Mouse (Mus musculus): ENCODE measurements at regions not wholly inside any gene's neighbourhood (a gene's known extent, or its start where the extent isn't known, plus 50 kb on each side); places are given as distances from the start of the nearest gene placed in this dataset.

DNA sequence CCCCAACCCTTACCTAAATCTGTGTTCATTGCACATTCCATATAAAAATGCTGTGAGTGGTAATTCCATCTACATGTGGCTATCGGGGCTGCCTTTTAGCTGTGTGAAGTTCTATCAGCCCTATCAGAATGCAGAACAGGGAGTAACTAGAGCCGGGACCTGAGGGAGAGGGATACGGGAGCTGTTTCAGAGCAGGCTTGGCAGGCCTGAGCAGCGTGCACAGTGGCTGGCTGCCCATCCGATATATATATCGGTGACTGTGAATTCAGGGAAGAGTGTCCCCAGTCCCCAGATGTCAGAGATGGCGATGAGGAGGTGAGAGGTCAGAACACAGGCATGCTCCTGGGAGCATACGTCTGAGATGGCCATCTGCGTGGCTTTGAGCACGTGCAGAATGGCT, 79.0 kb downstream of the Arl4c start:
- no peak for DNase-seq

DNA sequence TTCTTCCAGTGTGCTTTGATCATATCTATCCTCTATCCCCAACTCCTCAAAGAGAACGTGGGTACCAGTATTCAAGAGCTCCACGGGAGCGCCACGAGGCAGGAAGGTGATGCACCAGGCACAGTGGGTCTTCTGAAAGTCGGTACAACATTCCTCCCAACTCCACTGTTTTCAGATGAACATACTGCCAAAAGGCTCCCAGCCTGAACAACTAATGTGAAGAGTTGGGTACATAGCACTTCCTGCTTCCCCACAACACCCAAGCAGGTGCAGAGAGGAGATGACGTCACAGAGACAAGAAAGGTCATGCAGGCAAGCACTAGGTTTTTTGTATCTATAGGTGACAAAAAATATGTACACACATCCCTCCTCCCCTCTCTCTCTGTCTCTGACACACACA, 79.7 kb downstream of the Arl4c start:
- no peak for DNase-seq

DNA sequence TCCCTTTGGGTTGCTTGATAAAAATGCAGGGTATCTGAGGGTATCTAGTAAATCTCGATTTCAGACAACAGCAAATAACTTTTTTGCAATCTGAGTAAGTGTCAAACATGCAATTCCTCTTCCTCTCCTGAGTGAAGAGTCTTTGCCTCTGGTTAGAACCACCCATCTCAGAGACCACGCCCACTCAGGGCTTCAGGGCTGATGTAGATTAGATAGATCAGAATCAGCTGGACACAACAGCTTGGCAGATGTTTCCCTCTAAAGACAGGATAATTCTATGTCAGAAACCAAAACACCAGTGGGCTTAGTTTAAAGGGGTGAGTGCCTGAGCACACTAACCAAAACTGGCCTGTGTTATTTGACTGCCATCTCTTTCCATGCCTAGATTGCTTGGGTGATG, 80.8 kb downstream of the Arl4c start:
- no peak for DNase-seq

DNA sequence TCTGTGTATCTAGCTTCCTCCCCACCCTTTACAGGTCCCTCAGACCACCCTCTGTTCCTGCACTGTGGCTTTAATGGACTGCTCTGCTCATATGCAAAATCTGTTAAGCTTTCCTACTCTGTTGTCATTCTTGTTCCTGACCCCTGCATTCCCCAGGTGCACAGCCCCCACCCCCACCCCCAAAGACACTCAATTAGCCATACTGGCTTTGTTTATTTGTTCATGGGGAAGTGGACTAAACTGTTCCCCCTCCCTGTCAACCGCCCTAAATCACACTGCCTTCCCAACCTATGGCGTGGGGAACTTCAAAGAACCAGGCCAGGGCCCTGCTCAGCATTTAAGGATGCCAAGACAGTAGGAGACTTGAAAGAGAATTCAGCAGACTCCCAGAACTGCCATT, 89.0 kb downstream of the Arl4c start:
- DNase-seq, result no peak

GRCm38 (mm10) chr1:88611241-88611640, 90.8 kb downstream of the Arl4c start:
- no peak for DNase-seq

DNA sequence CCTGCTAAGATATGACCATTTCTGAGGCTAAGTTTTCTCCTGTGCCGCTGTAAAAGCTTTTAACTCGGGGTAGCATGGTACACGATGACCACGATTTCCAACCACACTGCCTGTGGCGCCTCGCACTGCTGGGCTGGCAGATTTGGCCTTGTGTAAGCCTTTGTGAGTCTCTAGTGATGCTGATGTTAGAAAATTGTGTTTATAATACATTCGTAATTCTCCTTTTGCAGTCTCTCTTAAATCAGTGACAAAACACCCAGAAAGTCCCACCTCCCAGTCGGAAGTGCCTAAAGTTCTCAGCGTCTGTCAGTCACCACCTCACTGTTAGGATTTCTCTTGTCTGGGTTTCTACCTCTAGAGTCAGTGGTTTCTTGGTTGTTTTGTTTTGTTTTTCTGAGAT, 91.2 kb downstream of the Arl4c start:
- no peak for DNase-seq

- no peak for DNase-seq
Observed at GRCm38 (mm10) chr1:88608826-88609225, 93.2 kb downstream of the Arl4c start.

- no peak for DNase-seq
Observed at GRCm38 (mm10) chr1:88608236-88608635, 93.8 kb downstream of the Arl4c start.

- no peak for DNase-seq
Observed at GRCm38 (mm10) chr1:88605616-88606190, 95.8 kb upstream of the Glrp1 start.

GRCm38 (mm10) chr1:88602241-88602640, 92.4 kb upstream of the Glrp1 start:
- DNase-seq, result no peak

DNA sequence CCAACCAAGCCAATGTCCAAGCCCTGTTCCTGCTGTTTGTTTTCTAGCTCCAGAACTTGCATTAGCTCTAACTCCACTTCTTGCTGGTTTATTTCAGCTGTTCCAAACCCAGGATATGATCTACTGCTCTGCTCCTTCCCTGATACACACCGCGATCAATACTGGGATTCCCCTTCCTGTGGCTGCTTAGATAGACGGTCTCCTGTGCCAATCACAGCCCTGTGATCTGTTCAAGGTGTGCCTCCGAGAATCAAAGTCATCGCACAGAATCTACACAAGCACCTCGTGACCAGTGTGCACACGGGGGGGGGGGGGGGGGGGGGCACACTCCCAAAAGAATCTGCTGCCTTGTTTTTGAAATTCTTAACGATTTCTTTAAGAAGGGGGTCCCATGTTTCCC, 91.9 kb upstream of the Glrp1 start:
- no peak for DNase-seq

- DNase-seq, result no peak
Observed at GRCm38 (mm10) chr1:88600145-88600544, 90.3 kb upstream of the Glrp1 start.

- DNase-seq, result no peak
Observed at GRCm38 (mm10) chr1:88594484-88595254, 84.8 kb upstream of the Glrp1 start.

DNA sequence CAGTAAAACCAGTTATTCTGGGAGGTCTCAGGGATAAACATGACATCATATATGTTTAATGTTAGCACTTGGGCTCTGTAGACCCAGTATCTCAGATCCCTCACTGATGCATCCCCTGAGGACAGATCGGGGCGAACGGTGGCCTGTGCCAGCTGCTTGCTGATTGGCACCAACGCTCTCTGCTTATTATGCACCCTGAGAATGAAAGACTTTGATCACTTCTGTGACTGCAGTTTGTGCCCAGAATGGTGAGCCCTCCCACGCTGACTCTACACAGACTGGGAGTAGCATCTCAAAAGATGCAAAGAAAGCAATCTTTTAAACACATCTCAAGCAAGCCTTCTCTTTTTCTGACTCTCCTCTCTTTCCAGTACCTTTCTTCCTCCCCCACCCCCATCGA, 82.2 kb upstream of the Glrp1 start:
- no peak for DNase-seq

DNA sequence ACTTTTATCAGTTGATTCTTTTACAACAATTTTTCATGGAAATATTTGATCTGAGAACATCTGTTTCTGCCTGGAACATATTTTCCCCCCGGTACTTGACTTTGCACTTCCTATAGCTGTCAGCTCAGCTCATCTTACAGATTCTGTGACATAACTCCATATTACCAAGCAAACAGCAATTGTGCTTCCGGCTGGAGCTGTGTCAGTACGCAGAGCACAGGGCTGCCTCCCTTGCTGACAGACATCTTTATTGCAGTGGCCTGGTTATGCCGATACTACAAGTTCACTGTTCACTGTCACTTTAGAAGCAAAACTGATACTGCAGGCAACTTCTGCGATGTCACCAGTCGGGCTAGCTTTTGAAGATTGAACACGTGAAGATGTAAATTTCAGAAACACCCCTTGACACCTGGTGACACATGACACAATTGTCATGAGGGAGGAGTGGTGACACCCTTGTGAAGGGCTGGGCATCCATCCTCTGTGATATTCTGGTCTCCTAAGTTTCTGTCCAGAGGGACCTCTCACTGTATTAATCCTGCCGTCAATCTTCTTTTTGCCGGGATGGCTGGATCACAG, 81.0 kb upstream of the Glrp1 start:
- no peak for DNase-seq

DNA sequence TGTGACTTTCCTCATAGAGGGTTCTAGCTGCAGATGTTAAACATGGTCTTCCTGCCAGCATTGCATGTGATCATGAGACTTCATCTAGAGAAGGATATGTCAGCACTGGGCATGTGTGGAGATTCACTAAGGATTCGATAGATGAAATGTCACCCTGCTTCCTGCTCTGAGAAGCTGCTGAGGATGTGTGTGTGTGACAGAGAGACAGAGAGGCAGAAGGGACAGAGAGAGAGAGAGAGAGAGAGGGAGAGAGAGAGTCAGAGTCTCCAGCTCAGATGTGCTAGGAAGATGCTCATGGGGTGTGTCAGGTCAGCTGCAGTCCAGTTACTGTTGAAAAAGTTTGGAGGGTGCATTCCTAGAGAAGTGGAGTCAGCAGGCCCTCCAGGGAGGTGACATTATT, 78.9 kb upstream of the Glrp1 start:
- no peak for DNase-seq

GRCm38 (mm10) chr1:88586823-88587820, 77.3 kb upstream of the Glrp1 start:
- peak; percentile 25 to 68 for DNase-seq

DNA sequence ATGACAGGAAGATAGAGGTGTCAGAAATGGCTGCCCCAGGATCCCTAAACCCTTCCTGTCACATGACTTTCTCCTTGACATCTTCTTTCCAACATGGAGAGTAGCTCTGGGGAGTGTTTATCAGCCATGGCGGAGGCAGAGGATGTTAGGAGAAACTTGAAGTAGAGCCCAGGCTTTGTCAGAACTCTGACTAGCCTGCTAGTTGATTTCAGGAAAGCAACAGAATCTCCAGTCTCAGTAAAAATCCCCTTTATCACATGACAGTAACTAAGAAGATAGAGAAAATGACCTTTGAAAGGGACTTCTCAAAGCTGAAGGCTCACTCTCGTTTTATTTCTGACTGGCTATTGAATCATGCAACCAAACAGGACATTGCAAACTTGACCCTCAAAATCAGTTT, 76.3 kb upstream of the Glrp1 start:
- no peak for DNase-seq

GRCm38 (mm10) chr1:88584515-88585033, 74.7 kb upstream of the Glrp1 start:
- DNase-seq, result no peak

DNA sequence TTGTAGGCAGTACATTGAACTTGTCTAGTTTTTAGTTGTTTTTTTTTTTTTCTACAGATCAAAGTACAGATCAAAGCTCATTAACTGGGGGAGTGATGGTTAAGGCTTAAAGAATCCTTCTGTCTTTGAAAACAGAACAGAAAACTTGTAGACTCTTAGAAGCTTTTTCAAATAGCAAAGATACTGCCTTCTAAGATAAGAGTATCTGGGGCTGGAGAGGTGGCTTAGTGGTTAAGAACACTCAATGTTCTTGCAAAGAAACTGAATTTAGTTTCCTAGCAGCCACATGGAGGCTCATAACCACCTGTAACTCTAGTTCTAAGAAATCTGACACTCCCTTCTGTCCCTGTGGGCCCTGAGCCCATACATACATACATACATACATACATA, 68.4 kb upstream of the Glrp1 start:
- DNase-seq, result no peak

DNA sequence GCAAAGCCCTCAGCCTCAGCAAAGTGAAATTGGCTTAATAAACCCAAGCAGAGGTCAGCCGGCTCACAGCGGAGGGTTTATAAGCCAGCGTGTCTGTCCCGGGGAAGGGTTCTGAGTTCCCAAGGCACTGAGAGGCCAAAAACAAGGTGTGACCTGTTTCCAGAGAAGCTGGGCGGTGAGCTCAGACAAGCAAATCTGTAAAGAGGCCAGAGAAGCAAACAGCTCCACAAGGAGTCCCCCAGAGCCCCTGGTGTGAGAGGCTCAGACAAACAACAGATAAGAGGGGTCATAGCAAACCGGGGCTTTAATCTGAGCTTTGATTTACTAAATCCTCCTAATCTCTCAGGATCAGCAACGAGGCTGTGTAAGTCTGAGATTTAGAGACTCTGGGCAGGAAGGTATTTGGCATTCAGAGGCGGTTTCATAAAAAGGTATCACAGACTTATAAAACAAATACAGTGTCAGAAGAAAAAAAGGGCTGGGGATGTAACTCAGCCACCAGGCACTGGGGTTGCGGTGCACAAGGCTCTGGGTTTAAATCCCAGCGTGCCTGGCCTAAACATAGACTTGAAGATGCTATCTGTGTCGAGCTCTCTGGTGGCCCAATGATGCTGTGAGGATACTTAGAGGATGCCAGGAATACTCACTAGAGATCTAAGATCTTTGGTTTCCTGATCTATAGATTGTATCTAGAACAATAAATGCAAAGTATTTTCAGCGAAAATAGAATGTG, 67.8 kb upstream of the Glrp1 start:
- DNase-seq, result no peak

All from heart, adult 18-20 months (tissue).